Mouse (Mus musculus) brain, embryonic 14.5 days (tissue): ENCODE data around the gene Myo10.

Experiments used
- CTCF ChIP-seq: fragments of 200-500 bp; IDR thresholded peaks from 2 replicates; pipeline ENCODE4 v1.5.1; 2012; ENCODE audit warnings: inconsistent platforms, mild to moderate bottlenecking, moderate library complexity, borderline replicate concordance; ENCODE audit not compliant: insufficient read depth, insufficient read length; ENCODE audit errors: extremely low read depth
- POLR2A ChIP-seq: fragments of 200-500 bp; IDR thresholded peaks from 2 replicates; pipeline ENCODE4 v1.6.1; 2012; ENCODE audit warnings: mild to moderate bottlenecking, inconsistent platforms, borderline replicate concordance; ENCODE audit not compliant: poor library complexity, insufficient read depth, insufficient read length, severe bottlenecking; ENCODE audit errors: extremely low read depth

DNA sequence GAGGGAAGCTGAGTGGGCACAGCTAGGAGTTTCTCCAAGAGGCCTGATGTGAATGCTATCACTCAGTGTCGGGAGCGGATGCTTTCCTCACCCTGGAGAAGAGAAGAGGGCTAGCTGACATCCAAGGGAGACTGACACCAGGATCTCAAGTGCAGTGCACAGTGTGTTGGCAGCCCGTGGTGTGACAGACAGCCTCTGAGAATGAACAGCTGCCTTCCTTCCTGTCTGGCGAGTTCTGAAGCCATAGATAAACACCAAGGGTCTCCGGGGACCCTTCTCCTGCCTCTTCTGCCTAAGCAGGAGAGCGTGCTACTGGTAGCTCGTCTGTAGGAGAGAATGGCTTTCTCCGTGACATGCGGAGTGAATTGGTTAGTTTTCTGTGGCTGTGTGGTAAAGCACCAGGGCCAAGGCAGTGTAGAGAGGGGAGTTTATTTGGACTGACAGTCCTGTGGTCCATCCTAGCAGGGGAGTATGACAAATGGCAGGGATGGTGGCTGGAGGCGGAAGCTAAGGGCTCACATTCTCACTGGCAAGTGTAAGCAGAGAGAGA, 58.0 kb downstream of the Myo10 start:
- TF ChIP-seq CTCF = no peak
- no peak for TF ChIP-seq POLR2A
